Mouse (Mus musculus) heart, embryonic 13.5 days (tissue): Measurements from ENCODE around the gene Ebp. TPM values are rescaled to one million over a fixed set of nuclear protein-coding genes. Genes with fewer than 3 reads are reported as not detected.

Source experiments
- ATAC-seq: fragments of 200-750 bp; cut with Nextera tagmentation; 2 replicates; pipeline ENCODE4 v1.8.0; 2017; ENCODE audit warnings: moderate TSS enrichment; ENCODE audit not compliant: insufficient number of reproducible peaks, low FRiP score, low TSS enrichment; ENCODE audit errors: extremely low read depth
- H3K27ac ChIP-seq: fragments of 300-500 bp; sonication (generic); replicated peaks from 2 replicates; pipeline ENCODE4 v1.5.1; 2015; ENCODE audit warnings: moderate library complexity, mild to moderate bottlenecking, inconsistent platforms
- H3K27me3 ChIP-seq: fragments of 300-500 bp; sonication (generic); replicated peaks from 2 replicates; pipeline ENCODE4 v1.6.1; 2015; ENCODE audit warnings: mild to moderate bottlenecking, inconsistent platforms
- H3K36me3 ChIP-seq: fragments of 300-500 bp; sonication (generic); 2 replicates; pipeline ENCODE4 v1.6.1; 2015; ENCODE audit warnings: mild to moderate bottlenecking, inconsistent platforms
- H3K4me1 ChIP-seq: fragments of 300-500 bp; sonication (generic); 2 replicates; pipeline ENCODE4 v1.6.1; 2015; ENCODE audit warnings: inconsistent platforms
- H3K4me2 ChIP-seq: fragments of 300-500 bp; sonication (generic); 2 replicates; pipeline ENCODE4 v1.6.1; 2015; ENCODE audit warnings: inconsistent platforms, mild to moderate bottlenecking, moderate library complexity
- H3K4me3 ChIP-seq: fragments of 300-500 bp; sonication (generic); 2 replicates; pipeline ENCODE4 v1.5.1; 2015; ENCODE audit warnings: moderate library complexity, mild to moderate bottlenecking, inconsistent platforms
- H3K9ac ChIP-seq: fragments of 300-500 bp; sonication (generic); 2 replicates; pipeline ENCODE4 v1.6.1; 2015; ENCODE audit warnings: inconsistent platforms, mild to moderate bottlenecking, moderate library complexity
- H3K9me3 ChIP-seq: fragments of 300-500 bp; sonication (generic); 2 replicates; pipeline ENCODE4 v1.6.1; 2016; ENCODE audit warnings: inconsistent platforms
- WGBS: fragments of 180-500 bp; shearing (Covaris S2); methylation state at CpG from one replicate; pipeline ENCODE4 v1.1.7; 2015; ENCODE audit warnings: mixed read lengths; 5-methylcytosine and 5-hydroxymethylcytosine counted together
- polyA plus RNA-seq: library from polyadenylated mRNA; unstranded; fragments of >200 nt; fragmentation: Nextera tagmentation; extraction: Ambion mirVana; gene quantifications from 2 replicates; pipeline ENCODE4 v1.2.1, GENCODE M21; 2015

The Ebp gene
- polyA plus RNA-seq, 1 experiment from 2014 or later: 26.2 TPM

GRCm38 (mm10) chrX:8211490-8212207, 18.3 kb upstream of the Ebp start:
- Histone ChIP-seq H3K9me3 (no peaks in the 10 kb centered on the region), H3K9ac (no peak overlapping the region), H3K27ac (no peak overlapping the region), H3K27me3 (0 out of 2 replicates have a peak, but pooled peaks cover 9% of the 10 kb centered on the region), H3K4me1 (no peaks in the 10 kb centered on the region), H3K4me3 (no peak overlapping the region), H3K4me2 (no peak overlapping the region), H3K36me3 (no peaks in the 10 kb centered on the region)
- ATAC-seq: no peak
- WGBS: 60% methylated on average over 7 of the region's 7 CpGs

GRCm38 (mm10) chrX:8209720-8210119, 16.4 kb upstream of the Ebp start:
- no peak overlapping the region for H3K27ac ChIP-seq
- no peaks in the 10 kb centered on the region for H3K9me3 ChIP-seq
- WGBS: 42% methylated on average over 2 of the region's 2 CpGs
- no peak overlapping the region for H3K9ac ChIP-seq
- H3K4me3 ChIP-seq: no peak overlapping the region
- ATAC-seq: no peak
- no peaks in the 10 kb centered on the region for H3K36me3 ChIP-seq
- H3K27me3 ChIP-seq: peaks cover 13% of the 10 kb centered on the region; the same call in 1 of the 2 replicates
- H3K4me1 ChIP-seq: no peaks in the 10 kb centered on the region
- H3K4me2 ChIP-seq: no peak overlapping the region

- no peaks in the 10 kb centered on the region for H3K36me3 ChIP-seq
- no peak overlapping the region for H3K4me3 ChIP-seq
- ATAC-seq: no peak
- no peak overlapping the region for H3K9ac ChIP-seq
- H3K27me3 ChIP-seq: peaks cover 13% of the 10 kb centered on the region; the same call in 1 of the 2 replicates
- no peak overlapping the region for H3K27ac ChIP-seq
- WGBS: 22% methylated on average over 4 of the region's 4 CpGs
- peak overlapping the region; percentile 76 for H3K4me2 ChIP-seq
- H3K9me3 ChIP-seq: no peaks in the 10 kb centered on the region
- no peaks in the 10 kb centered on the region for H3K4me1 ChIP-seq
Observed at GRCm38 (mm10) chrX:8207224-8207623, 13.9 kb upstream of the Ebp start.

- WGBS: 8% methylated on average over 11 of the region's 11 CpGs
- peak overlapping the region; percentile 76 for H3K4me2 ChIP-seq
- peaks cover 13% of the 10 kb centered on the region; the same call in 1 of the 2 replicates for H3K27me3 ChIP-seq
- H3K9me3 ChIP-seq: no peaks in the 10 kb centered on the region
- H3K4me3 ChIP-seq: peak overlapping the region; percentile 61
- no peak overlapping the region for H3K27ac ChIP-seq
- H3K9ac ChIP-seq: peak overlapping the region; percentile 81
- no peak for ATAC-seq
- H3K4me1 ChIP-seq: no peaks in the 10 kb centered on the region
- H3K36me3 ChIP-seq: no peaks in the 10 kb centered on the region
Observed at GRCm38 (mm10) chrX:8206694-8207197, 13.4 kb upstream of the Ebp start.

GRCm38 (mm10) chrX:8206015-8206693, 12.8 kb upstream of the Ebp start, which contains the start of gene Porcn:
Gene Porcn, minus strand, starts transcription at chrX:8206525.
- WGBS: 8% methylated on average over 41 of the region's 46 CpGs
- Histone ChIP-seq H3K4me3 (peak within 1 kb of the TSS; percentile 61), H3K9me3 (no peaks in the 10 kb centered on the region), H3K27me3 (peaks cover 13% of the 10 kb centered on the region; the same call in 1 of the 2 replicates), H3K27ac (no peak within 1 kb of the TSS), H3K9ac (peak within 1 kb of the TSS; percentile 81), H3K36me3 (no peaks in the 10 kb centered on the region), H3K4me1 (no peaks in the 10 kb centered on the region), H3K4me2 (peak within 1 kb of the TSS; percentile 76)
- ATAC-seq: peak; percentile 83; the same call in 1 of the 2 replicates

GRCm38 (mm10) chrX:8205551-8205950, 12.2 kb upstream of the Ebp start:
- Histone ChIP-seq H3K9me3 (no peaks in the 10 kb centered on the region), H3K4me2 (peak overlapping the region; percentile 76), H3K9ac (no peak overlapping the region), H3K4me1 (no peaks in the 10 kb centered on the region), H3K27me3 (peaks cover 13% of the 10 kb centered on the region; the same call in 1 of the 2 replicates), H3K27ac (no peak overlapping the region), H3K36me3 (no peaks in the 10 kb centered on the region), H3K4me3 (peak overlapping the region; percentile 61)
- WGBS: 37% methylated on average over 7 of the region's 7 CpGs
- ATAC-seq: no peak

- H3K9me3 ChIP-seq: no peaks in the 10 kb centered on the region
- H3K36me3 ChIP-seq: no peaks in the 10 kb centered on the region
- peaks cover 13% of the 10 kb centered on the region; the same call in 1 of the 2 replicates for H3K27me3 ChIP-seq
- H3K4me1 ChIP-seq: no peaks in the 10 kb centered on the region
- no peak overlapping the region for H3K9ac ChIP-seq
- no peak overlapping the region for H3K27ac ChIP-seq
- no peak overlapping the region for H3K4me3 ChIP-seq
- H3K4me2 ChIP-seq: no peak overlapping the region
- 53% methylated on average over 4 of the region's 4 CpGs for WGBS
- no peak for ATAC-seq
Observed at GRCm38 (mm10) chrX:8205088-8205487, 11.8 kb upstream of the Ebp start.

- ATAC-seq: no peak
- WGBS: 70% methylated on average over 10 of the region's 10 CpGs
- H3K27ac ChIP-seq: no peak overlapping the region
- no peaks in the 10 kb centered on the region for H3K9me3 ChIP-seq
- H3K9ac ChIP-seq: no peak overlapping the region
- H3K4me2 ChIP-seq: no peak overlapping the region
- no peak overlapping the region for H3K4me3 ChIP-seq
- H3K36me3 ChIP-seq: no peaks in the 10 kb centered on the region
- peaks cover 13% of the 10 kb centered on the region; the same call in 1 of the 2 replicates for H3K27me3 ChIP-seq
- H3K4me1 ChIP-seq: no peaks in the 10 kb centered on the region
Observed at GRCm38 (mm10) chrX:8204076-8204475, 10.8 kb upstream of the Ebp start.

GRCm38 (mm10) chrX:8203105-8203504, 9.8 kb upstream of the Ebp start:
- H3K4me1 ChIP-seq: no peaks in the 10 kb centered on the region
- H3K4me3 ChIP-seq: no peak overlapping the region
- no peaks in the 10 kb centered on the region for H3K36me3 ChIP-seq
- no peak overlapping the region for H3K4me2 ChIP-seq
- no peak overlapping the region for H3K27ac ChIP-seq
- no peaks in the 10 kb centered on the region for H3K9me3 ChIP-seq
- WGBS: 83% methylated on average over 14 of the region's 14 CpGs
- H3K9ac ChIP-seq: no peak overlapping the region
- H3K27me3 ChIP-seq: peaks cover 8% of the 10 kb centered on the region; the same call in 1 of the 2 replicates
- ATAC-seq: no peak

GRCm38 (mm10) chrX:8192640-8193418, 483 bp downstream of the Ebp start:
- H3K4me2 ChIP-seq: peak overlapping the region; percentile 71
- ATAC-seq: peak; percentile 93
- H3K9me3 ChIP-seq: no peaks in the 10 kb centered on the region
- no peaks in the 10 kb centered on the region for H3K27me3 ChIP-seq
- peaks cover 4% of the 10 kb centered on the region; the same call in 1 of the 2 replicates for H3K4me1 ChIP-seq
- H3K27ac ChIP-seq: peak overlapping the region; percentile 48; the same call in 1 of the 2 replicates
- H3K9ac ChIP-seq: peak overlapping the region; percentile 82
- peak overlapping the region; percentile 67 for H3K4me3 ChIP-seq
- no peaks in the 10 kb centered on the region for H3K36me3 ChIP-seq
- WGBS: 13% methylated on average over 38 of the region's 38 CpGs
